Mouse (Mus musculus): ENCODE results near the gene Kifc3. TPM values are rescaled to one million over a fixed set of nuclear protein-coding genes. Genes with fewer than 3 reads are reported as not detected.

Gene Kifc3
- total RNA-seq (2012; rRNA removed) (1.5 and 1.7 TPM in 2 replicates), total RNA-seq (2014; rRNA removed) (0.78 and 1.3 TPM in 2 replicates), polyA plus RNA-seq (2012; ENCODE audit: insufficient read length, low read depth) (1.8 and 2.7 TPM in 2 replicates)

DNA sequence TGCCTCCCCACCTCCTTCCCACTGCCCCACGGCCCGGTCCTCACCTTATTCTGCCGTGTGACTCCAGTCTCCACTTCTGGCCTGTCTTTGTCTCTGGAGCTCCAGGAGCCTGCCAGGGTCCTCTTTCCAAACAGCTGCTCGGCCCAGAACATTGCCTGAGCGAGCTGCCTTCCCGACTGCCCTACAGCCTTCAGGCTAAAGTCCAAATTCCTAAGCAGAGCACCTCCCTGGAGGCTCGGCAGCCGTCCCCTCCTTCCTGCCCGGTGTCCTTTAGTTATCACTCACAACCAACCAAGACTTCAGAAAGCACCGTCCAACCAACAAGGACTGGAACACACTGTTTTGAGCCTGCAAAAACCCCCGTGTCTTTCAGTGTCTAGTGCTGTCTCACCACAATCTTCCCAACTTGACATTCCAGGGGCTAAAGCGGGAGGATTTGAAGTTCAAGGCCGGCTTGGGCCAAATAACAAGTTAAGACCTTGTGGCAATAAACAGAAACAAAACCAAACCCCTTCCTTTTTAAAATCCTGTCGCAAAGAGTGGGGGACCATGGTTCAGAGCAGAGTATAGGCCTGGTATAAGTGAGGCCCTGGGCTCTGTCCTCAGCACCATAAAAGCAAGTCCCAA, at the start of gene Kifc3:
Gene Kifc3, minus strand, starts transcription at position 164 of the 627 bp plus-strand sequence.
- H3K4me2 ChIP-seq (ENCODE audit: insufficient read depth, low read depth, poor library complexity, severe bottlenecking), result no peak within 1 kb of the TSS
- no peak within 1 kb of the TSS for H3K9ac ChIP-seq (ENCODE audit: insufficient read depth, low read depth)
- no peaks in the 10 kb centered on the region for H3K9me3 ChIP-seq (replicated peaks; ENCODE audit: low read length)
- dilution Hi-C loops (cut with MboI; ENCODE audit: extremely low pct_ligation_motif_present, extremely low pct_unique_long_range_greater_than_20kb, low sequenced_read_pairs) (no loop called here), in situ Hi-C loops (cut with MboI; ENCODE audit: low pct_ligation_motif_present, low pct_unique_long_range_greater_than_20kb, low sequenced_read_pairs) (loop anchor here (5.0 to 25.0 kb wide), 3 partner anchors 68 to 260 kb away; partner anchors contain the start of gene Katnb1)
- H3K27ac ChIP-seq (ENCODE audit: insufficient read depth, low read depth), result no peak within 1 kb of the TSS
- TF ChIP-seq TBP (conservative IDR thresholded peaks at IDR 0.05; ENCODE audit: low read depth, low read length), result no peak
- TF ChIP-seq KAT2A (IDR thresholded peaks at IDR 0.05; ENCODE audit: insufficient replicate concordance, low read length), result no peak
- TF ChIP-seq MAFK (IDR thresholded peaks at IDR 0.05; ENCODE audit: insufficient replicate concordance, low read length), result no peak
- no peak for TF ChIP-seq IRF4 (IDR thresholded peaks at IDR 0.05; ENCODE audit: low read depth, low read length)
- TF ChIP-seq ZC3H11A (IDR thresholded peaks at IDR 0.05; ENCODE audit: low read depth, low read length), result no peak
- no peak for TF ChIP-seq POLR2AphosphoS2 (IDR thresholded peaks at IDR 0.05; ENCODE audit: low read depth, low read length)
- no peak for TF ChIP-seq USF1 (IDR thresholded peaks at IDR 0.05; ENCODE audit: low read depth, low read length)
- TF ChIP-seq ELF1 (IDR thresholded peaks at IDR 0.05; ENCODE audit: low read depth, low read length), result no peak
- no peak for TF ChIP-seq POLR2A (IDR thresholded peaks at IDR 0.05; ENCODE audit: low read depth, low read length)
- TF ChIP-seq NELFE (IDR thresholded peaks at IDR 0.05; ENCODE audit: low read depth, low read length), result no peak
- no peak for TF ChIP-seq ZNF384 (IDR thresholded peaks at IDR 0.05; ENCODE audit: low read depth, low read length)
- TF ChIP-seq MYC (IDR thresholded peaks at IDR 0.05; ENCODE audit: low read depth, low read length), result no peak
- H3K4me3 ChIP-seq (replicated peaks in 1 of 3; ENCODE audit: low read depth in 2 of 3, low read length in 2 of 3, poor library complexity in 1 of 3), result no peak within 1 kb of the TSS
- DNase-seq (ENCODE audit: extremely low read depth), result no peak
- H3K79me2 ChIP-seq (replicated peaks; ENCODE audit: control insufficient read depth, extremely low read depth, insufficient read depth, poor library complexity, severe bottlenecking), result no peaks in the 10 kb centered on the region
- peaks cover 0 to 6% of the 10 kb centered on the region in 2 experiments; a peak in 2 of 4 replicates for H3K4me1 ChIP-seq (ENCODE audit: control insufficient read depth in 1 of 2, insufficient read depth in 2 of 2)
- no peaks in the 10 kb centered on the region for H3K36me3 ChIP-seq (replicated peaks in 1 of 2; ENCODE audit: control insufficient read depth in 1 of 2, insufficient read depth in 1 of 2, low read length in 1 of 2)
- peaks cover 2% of the 10 kb centered on the region for H3K27me3 ChIP-seq (replicated peaks)

GRCm38 (mm10) chr8:95252056-95252455, 49.4 kb upstream of the Kifc3 start:
- in situ Hi-C loops (cut with MboI; ENCODE audit: low pct_ligation_motif_present, low pct_unique_long_range_greater_than_20kb, low sequenced_read_pairs) (loop anchor here (10.0 kb wide), 1 partner anchor 53 kb away; the partner anchor contains the start of gene Cngb1), dilution Hi-C loops (cut with MboI; ENCODE audit: extremely low pct_ligation_motif_present, extremely low pct_unique_long_range_greater_than_20kb, low sequenced_read_pairs) (no loop called here)
- no peak for TF ChIP-seq ZKSCAN1 (IDR thresholded peaks at IDR 0.05; ENCODE audit: borderline replicate concordance, low read depth, low read length)
- TF ChIP-seq ZC3H11A (IDR thresholded peaks at IDR 0.05; ENCODE audit: low read depth, low read length), result no peak
- TF ChIP-seq USF2 (conservative IDR thresholded peaks at IDR 0.05; ENCODE audit: low read depth, low read length), result no peak
- no peak for TF ChIP-seq EP300 (IDR thresholded peaks at IDR 0.05; ENCODE audit: low read length)
- H3K4me3 ChIP-seq (replicated peaks in 1 of 3; ENCODE audit: low read depth in 2 of 3, low read length in 2 of 3, poor library complexity in 1 of 3), result no peak overlapping the region
- no peak overlapping the region for H3K4me2 ChIP-seq (ENCODE audit: insufficient read depth, low read depth, poor library complexity, severe bottlenecking)
- H3K9me3 ChIP-seq (replicated peaks; ENCODE audit: low read length), result no peaks in the 10 kb centered on the region
- H3K27ac ChIP-seq (ENCODE audit: insufficient read depth, low read depth), result no peak overlapping the region
- peaks cover 27% of the 10 kb centered on the region for H3K27me3 ChIP-seq (replicated peaks)
- no peak overlapping the region for H3K9ac ChIP-seq (ENCODE audit: insufficient read depth, low read depth)
- peaks cover 0 to 5% of the 10 kb centered on the region in 2 experiments; a peak in 3 of 4 replicates for H3K4me1 ChIP-seq (ENCODE audit: control insufficient read depth in 1 of 2, insufficient read depth in 2 of 2)
- no peak for DNase-seq (ENCODE audit: extremely low read depth)
- no peaks in the 10 kb centered on the region for H3K79me2 ChIP-seq (replicated peaks; ENCODE audit: control insufficient read depth, extremely low read depth, insufficient read depth, poor library complexity, severe bottlenecking)
- no peaks in the 10 kb centered on the region for H3K36me3 ChIP-seq (replicated peaks in 1 of 2; ENCODE audit: control insufficient read depth in 1 of 2, insufficient read depth in 1 of 2, low read length in 1 of 2)

Measured in CH12.LX (cell line).